Mouse (Mus musculus) spleen, adult 2 months (tissue): ENCODE measurements around the gene Pcyt1b.

Experiments used
- CTCF ChIP-seq: fragments of 200-500 bp; IDR thresholded peaks from 2 replicates; pipeline ENCODE4 v1.5.1; 2011; ENCODE audit warnings: mild to moderate bottlenecking, inconsistent platforms; ENCODE audit not compliant: insufficient read depth, insufficient read length, insufficient replicate concordance; ENCODE audit errors: extremely low read depth
- POLR2A ChIP-seq: fragments of 200-500 bp; IDR thresholded peaks from 2 replicates; pipeline ENCODE4 v1.6.1; 2011; ENCODE audit warnings: low read depth, low read length, inconsistent platforms

- TF ChIP-seq POLR2A: no peak
- no peak for TF ChIP-seq CTCF
Measured at GRCm38 (mm10) chrX:93690672-93691071, 36.0 kb downstream of the Pcyt1b start.
